Mouse (Mus musculus) frontal cortex, postnatal 14 days (tissue): ENCODE results near the gene Apoa2.
A peak's percentile ranks its signal among the peaks of the same experiment; 100 is the strongest.
"Not testable (repeated sequence)": the region's sequence is repeated elsewhere in the genome, so short reads cannot be mapped to it uniquely, and the experiment has no call there.

ENCODE experiments used
- DNase-seq, 2 experiments: peaks; one replicate each; pipeline ENCODE4 v3.0.0; 2022; ENCODE audit warnings: low spot score in 2 of 2

The Apoa2 gene

DNA sequence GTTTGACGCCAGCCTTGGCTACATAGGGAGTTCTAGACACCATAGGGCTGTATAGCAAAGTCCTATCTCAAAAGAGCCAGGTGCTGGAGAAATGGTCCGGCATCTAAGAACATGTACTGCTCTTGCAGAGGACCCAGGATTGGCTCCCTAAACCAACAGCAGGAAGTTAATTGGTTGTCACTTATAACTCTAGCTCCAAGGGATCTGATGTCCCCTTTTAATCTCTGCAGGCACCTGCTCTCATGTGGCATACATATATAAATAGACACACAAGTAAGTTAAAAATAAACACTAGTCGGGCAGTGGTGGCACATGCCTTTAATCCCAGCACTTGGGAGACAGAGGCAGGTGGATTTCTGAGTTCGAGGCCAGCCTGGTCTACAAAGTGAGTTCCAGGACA is 10.9 kb downstream of the Apoa2 start:
- DNase-seq = no peak

GRCm38 (mm10) chr1:171237438-171237837 is 12.6 kb downstream of the Apoa2 start:
- DNase-seq = no peak

DNA sequence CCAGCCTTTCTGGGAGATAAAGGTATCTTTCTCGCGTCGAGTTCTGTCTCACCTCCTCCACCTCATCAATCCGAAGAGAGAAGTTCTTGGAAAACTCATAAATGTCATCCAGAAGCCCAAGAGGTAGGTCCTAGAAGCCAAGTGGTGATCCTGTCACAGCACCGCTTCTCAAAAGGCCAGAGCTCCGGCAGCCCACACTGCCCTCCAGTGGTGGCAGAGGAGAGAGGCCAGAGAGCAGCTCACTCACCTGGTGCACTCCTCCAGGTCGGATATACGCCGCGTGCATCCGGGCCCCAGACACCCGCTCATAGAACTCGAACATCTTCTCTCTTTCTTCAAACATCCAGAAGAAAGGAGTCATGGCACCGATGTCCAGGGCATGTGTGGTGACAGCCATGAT is 13.6 kb downstream of the Apoa2 start:
- no peak for DNase-seq

DNA sequence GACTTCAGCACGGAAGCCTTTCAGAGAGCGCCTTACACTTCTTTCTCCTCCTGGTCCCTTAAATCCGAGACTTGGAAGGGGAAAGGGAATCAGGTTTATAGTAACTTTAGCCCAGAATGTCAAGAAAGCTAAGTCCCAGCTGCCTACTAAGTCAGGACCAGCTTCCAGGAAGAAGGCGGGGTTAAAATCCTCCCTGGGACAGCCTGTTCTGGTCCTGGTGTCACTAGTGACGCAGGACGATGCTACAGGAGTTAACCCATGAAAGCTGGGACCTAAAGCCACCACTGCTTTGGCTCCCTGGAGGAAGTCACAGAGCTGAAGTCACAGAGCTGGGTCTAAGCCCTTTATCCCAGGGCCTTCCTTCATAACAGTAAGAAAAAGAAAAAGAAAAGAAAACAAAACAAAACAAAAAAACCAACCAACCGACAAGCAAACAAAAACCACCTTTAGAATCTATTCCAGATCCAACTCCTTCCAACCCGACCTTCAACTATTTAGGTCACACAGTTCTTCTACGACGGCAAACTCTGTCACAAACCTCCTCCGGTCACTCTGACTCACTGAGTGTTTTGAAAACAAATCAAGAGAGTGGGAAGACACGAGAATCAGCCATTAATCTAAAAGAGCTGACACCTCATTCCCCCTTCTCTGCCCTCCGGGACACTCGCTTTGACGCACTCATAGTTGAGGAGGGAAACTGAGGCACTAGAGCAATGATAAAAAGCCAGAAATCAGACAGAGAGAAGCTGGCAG is 15.3 kb downstream of the Apoa2 start:
- DNase-seq = no peak

GRCm38 (mm10) chr1:171240911-171241310 is 16.1 kb downstream of the Apoa2 start:
- DNase-seq = no peak

DNA sequence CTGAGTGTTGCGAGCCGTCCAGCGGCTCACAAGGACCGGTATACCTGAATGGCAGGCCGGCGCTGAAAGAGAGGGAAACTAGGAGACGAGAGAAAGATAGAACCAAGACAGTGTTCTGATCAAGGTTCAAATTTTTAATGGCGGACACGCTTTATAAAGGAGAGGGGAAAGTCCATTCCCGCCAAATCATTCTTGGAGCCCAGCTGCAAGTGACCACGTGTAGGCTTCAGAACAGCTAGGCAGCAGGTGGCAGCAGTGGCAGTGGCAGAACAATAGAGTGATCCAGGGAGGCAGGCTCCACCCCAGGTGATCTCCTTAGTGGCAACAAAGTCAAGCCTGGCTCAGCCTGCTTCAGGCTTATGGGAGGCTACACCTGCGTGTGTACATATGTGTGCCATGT is 17.1 kb downstream of the Apoa2 start:
- DNase-seq = not testable (repeated sequence)

DNA sequence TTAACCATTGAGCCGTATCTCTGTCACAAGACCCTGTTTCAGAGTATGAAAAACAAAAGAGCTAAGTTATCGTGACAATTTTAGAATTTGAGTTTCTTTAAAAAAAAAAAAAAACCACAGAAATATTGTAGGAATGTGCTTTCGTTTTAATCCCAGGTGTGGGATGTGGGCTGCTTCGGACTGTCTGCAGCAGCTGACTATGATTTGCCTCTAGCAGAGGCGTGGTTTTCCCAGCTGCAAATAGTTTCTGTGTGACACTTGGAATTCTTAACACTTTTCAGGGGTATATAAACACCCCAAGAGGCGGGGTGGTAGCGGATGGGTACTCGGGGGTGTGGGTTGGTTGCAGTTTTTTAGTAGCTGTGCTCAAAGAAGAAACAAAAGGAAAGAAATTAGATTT is 20.5 kb downstream of the Apoa2 start:
- DNase-seq = no peak

- peak; percentile 96 to 98 for DNase-seq
Measured at GRCm38 (mm10) chr1:171246709-171247452, 22.0 kb downstream of the Apoa2 start.

DNA sequence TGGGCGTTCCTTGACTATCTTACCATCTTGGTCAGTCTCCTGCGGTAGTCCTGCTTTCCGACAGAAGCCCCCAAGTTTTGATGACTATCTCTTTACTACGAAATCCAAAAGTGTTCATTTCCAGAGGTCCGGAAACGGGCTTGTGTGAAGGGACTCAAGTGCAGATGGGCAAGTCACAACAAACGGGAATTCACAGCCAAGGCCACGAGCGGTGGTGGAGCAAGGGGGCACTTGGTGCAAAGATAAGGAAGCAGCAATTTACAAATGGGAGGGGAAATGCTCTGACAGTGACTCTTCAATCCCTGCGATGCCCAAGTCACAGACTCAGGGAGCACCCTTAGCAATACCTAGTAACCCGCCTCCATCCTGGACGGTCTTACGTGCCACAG is 22.6 kb downstream of the Apoa2 start:
- DNase-seq = no peak

GRCm38 (mm10) chr1:171247916-171248315 is 23.1 kb downstream of the Apoa2 start:
- no peak for DNase-seq

DNA sequence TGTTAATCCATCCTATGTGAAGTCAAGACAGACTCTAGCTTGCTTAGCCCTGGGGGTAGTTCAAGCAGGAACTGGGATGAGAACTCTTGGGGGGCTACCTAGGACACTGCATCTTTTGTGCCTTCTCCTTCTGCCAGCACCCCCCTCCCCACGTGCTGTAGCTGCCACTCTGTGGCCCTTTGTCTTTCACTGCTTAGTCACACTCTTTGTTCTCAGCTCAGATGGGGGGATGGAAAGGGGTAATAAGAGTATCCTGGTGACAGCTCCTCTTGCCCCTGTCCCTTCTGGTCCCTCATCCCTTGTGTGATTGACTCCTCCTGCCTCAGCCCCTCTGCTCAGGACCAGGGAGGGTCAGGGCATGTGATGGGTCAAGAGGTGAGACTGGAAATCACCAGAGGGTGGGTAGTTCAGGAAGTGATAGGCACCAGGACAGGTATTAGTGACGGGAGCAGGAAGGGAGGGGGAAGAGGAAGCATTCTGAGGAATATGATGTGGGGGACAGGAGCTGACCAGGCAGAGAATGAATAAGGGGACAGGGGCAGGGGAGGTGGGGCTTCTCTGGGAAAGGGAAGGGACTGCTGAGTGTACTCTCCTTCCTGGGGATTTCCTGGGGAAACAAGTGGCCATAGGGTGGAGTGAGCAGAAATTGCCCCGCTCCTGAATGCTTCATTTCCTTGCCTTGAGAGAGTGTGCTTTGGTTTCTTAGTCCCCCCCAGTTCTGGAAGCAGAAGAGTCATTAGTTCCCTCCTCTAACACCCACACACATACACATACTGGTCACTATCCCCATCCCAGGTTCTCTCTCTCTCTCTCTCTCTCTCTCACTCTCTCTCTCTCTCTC is 23.8 kb downstream of the Apoa2 start:
- DNase-seq = no peak

DNA sequence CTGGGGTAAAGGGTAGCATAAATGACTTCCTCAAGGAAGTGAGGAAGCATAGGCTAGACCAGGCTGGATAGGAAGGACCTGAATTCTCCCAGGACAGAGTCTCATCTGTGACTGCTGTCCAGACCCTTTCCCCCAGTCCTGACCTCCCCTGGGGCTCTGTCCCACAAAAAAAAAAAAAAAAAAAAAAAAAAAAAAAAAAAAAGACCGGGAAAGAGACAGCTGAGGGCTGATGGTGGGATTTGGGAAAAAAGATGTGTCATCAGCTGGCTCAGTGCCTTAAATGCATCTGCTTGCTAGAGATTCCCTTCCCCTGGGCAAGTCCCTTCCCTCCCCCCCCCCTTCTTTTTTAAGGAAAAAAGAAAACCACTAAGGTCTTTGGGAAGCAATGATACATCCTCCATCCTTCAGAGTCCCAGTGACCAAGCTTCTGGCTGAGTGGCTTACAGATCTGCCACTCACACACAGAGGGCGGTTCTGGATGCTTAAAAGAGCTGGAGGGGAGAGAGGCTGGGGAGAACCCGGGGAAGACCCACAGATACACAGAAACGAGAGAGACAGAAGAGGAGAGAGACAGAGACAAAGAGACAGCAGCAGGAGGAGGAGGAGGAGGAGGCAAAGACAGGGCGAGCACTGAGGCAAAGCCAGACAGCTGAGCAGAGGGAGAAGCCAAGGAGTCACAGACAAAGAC is 25.2 kb downstream of the Apoa2 start, which contains the start of gene Adamts4:
Gene Adamts4 (plus strand): TSS at position 509 of the 688 bp plus-strand sequence.
- DNase-seq = no peak

- no peak for DNase-seq
Measured at GRCm38 (mm10) chr1:171250680-171251593, 26.1 kb downstream of the Apoa2 start, which contains the start of gene Ndufs2. Gene Ndufs2 (minus strand): TSS chr1:171251388.

DNA sequence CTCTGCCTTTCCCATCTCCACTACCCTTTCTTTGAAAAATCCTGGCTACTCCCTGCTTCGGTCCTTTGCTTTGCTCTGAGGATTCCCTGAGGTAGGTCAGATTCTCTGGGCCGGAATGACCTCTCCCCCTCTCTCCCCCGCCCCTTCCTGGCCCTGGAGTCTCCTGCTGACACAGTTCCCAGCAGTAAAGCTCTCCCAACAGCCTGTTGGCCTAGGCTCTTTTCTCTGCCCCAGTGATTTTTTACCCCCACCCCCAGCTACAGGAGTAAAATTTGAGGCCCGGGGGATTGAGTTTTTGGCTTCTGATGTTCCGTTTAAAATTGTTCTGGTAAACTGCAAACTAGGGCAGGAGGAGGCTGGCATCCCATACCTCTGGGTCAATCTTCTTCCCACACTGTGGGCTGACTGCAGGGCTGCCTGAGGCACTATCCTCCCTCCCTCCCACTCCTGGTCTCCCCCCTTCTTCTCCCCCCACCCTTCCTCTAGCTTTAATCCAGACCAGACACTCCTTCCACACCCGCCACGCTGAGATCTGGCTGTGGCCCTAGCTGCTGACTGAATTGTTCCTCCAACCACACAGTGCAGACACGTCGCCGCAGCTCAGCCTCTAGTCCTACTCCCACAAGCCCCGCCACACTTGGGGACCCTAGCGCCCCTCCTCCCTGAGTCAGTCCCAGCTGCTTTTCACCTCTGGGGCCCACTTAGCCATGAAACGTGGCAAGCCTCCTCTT is 26.9 kb downstream of the Apoa2 start:
- no peak for DNase-seq

GRCm38 (mm10) chr1:171252415-171252814 is 27.6 kb downstream of the Apoa2 start:
- no peak for DNase-seq

- DNase-seq = no peak
Measured at GRCm38 (mm10) chr1:171256095-171256818, 31.4 kb downstream of the Apoa2 start.

DNA sequence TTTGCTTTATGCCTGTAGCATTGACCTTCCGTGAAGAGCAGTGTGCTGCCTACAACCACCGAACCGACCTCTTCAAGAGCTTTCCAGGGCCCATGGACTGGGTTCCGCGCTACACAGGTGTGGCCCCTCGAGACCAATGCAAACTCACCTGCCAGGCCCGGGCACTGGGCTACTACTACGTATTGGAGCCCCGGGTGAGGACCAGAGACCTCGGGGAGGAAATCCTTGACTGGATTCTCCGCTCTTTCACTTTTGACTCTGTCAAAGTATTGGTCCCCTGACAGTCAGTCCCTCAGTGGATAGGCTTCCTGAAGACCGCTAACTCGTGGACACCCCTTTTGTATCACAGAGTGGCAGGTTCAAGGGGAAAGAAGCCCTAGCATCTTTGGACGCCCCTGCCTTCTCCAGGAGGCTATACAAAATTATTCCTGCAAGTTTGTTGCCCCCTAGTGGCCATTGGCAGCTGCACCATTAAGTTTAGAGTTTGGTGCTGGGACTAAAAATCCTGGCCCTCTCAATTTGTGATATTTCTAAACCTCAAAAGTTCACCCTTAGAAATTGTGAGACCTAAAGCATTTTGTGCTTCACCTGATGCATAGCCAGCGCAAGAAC is 32.2 kb downstream of the Apoa2 start:
- DNase-seq = peak in 1 of 2 experiments; percentile 56

GRCm38 (mm10) chr1:171257781-171258180 is 32.9 kb downstream of the Apoa2 start:
- no peak for DNase-seq

GRCm38 (mm10) chr1:171258921-171259320 is 34.1 kb downstream of the Apoa2 start:
- DNase-seq = no peak
